Comparison of ENCODE assay signal across 9 mouse cellular contexts in genomic region chr19:42151990-42152389, GRCm38 (mm10). TPM values are rescaled to one million over a fixed set of nuclear protein-coding genes. Genes with fewer than 3 reads are reported as not detected.
DNase-seq lines count a peak whose midpoint lies in the region; ATAC-seq and TF ChIP-seq lines count a peak whose summit lies in the region.
"Had no signal": no experiment of that assay in that cellular context is flagged by ENCODE, and none has a peak within 500 bp of the region (broad histone marks: within the 10 kb centered on the region; RNA-seq: fewer than 3 reads in every experiment).

No protein-coding gene starts in this region.

- DNase-seq in B cell, adult 2 months: peak; percentile 82 to 83
- DNase-seq in adrenal gland, postnatal 10 days: peak; percentile 93
- peak; percentile 86 for DNase-seq in embryonic facial prominence, embryonic 10.5 days (ENCODE audit: low spot score)
- DNase-seq in heart, adult 18-20 months: peak; percentile 91 to 93
- DNase-seq in kidney, postnatal 10 days: peak; percentile 92
- peak; percentile 80 for DNase-seq in liver, adult 2 months (ENCODE audit: extremely low read depth, low read depth, low spot score)
- DNase-seq in neural tube, embryonic 11.5 days (ENCODE audit: low spot score): peak; percentile 85

- no peak overlapping the region for H3K27ac ChIP-seq in embryonic facial prominence, embryonic 10.5 days (replicated peaks)
- H3K27ac ChIP-seq in liver, adult 2 months (replicated peaks; ENCODE audit: insufficient read depth, low read depth, low read length): no peak overlapping the region
- H3K27ac ChIP-seq in neural tube, embryonic 11.5 days (ENCODE audit: low read depth, low read length): no peak overlapping the region
- no peak overlapping the region; the same call in 1 of the 2 replicates for H3K27ac ChIP-seq in testis, adult 2 months (ENCODE audit: control insufficient read depth, insufficient read depth, low read depth, low read length)
- H3K27ac ChIP-seq: embryonic facial prominence, embryonic 12.5 days had no signal

- no peak overlapping the region for H3K4me2 ChIP-seq in neural tube, embryonic 11.5 days (ENCODE audit: low read depth)
- H3K4me2 ChIP-seq: embryonic facial prominence, embryonic 12.5 days had no signal

- H3K27me3 ChIP-seq in embryonic facial prominence, embryonic 10.5 days (replicated peaks; ENCODE audit: low read depth, poor library complexity, severe bottlenecking): peaks cover 25% of the 10 kb centered on the region
- H3K27me3 ChIP-seq in liver, adult 2 months (ENCODE audit: control insufficient read depth, insufficient read depth, low read length): no peaks in the 10 kb centered on the region
- H3K27me3 ChIP-seq in neural tube, embryonic 11.5 days (ENCODE audit: control insufficient read depth, insufficient read depth, low read length): peaks cover 8% of the 10 kb centered on the region
- no peaks in the 10 kb centered on the region; the same call in 1 of the 2 replicates for H3K27me3 ChIP-seq in testis, adult 2 months (ENCODE audit: control insufficient read depth, insufficient read depth, low read length)
- H3K27me3 ChIP-seq: embryonic facial prominence, embryonic 12.5 days had no signal

- ATAC-seq in neural tube, embryonic 11.5 days (ENCODE audit: insufficient read depth, low FRiP score, low TSS enrichment): peak; percentile 50; the same call in 1 of the 2 replicates

- no peak overlapping the region for H3K4me3 ChIP-seq in embryonic facial prominence, embryonic 10.5 days
- H3K4me3 ChIP-seq in liver, adult 2 months (ENCODE audit: insufficient read depth, low read depth, low read length): no peak overlapping the region
- no peak overlapping the region for H3K4me3 ChIP-seq in neural tube, embryonic 11.5 days (ENCODE audit: low read depth, low read length)
- H3K4me3 ChIP-seq in testis, adult 2 months (ENCODE audit: control insufficient read depth, low read depth, low read length): no peak overlapping the region
- H3K4me3 ChIP-seq: embryonic facial prominence, embryonic 12.5 days had no signal

- no peaks in the 10 kb centered on the region for H3K36me3 ChIP-seq in embryonic facial prominence, embryonic 10.5 days (replicated peaks)
- no peaks in the 10 kb centered on the region for H3K36me3 ChIP-seq in liver, adult 2 months (ENCODE audit: control insufficient read depth, insufficient read depth, low read length)
- H3K36me3 ChIP-seq in neural tube, embryonic 11.5 days (ENCODE audit: control insufficient read depth, insufficient read depth, low read length): no peaks in the 10 kb centered on the region
- no peaks in the 10 kb centered on the region for H3K36me3 ChIP-seq in testis, adult 2 months (ENCODE audit: control insufficient read depth, insufficient read depth, low read length)

- TF ChIP-seq CTCF in liver, adult 2 months (IDR thresholded peaks at IDR 0.05; ENCODE audit: low read depth, low read length): peak; percentile 90
- peak; percentile 82 for TF ChIP-seq CTCF in testis, adult 2 months (IDR thresholded peaks at IDR 0.05; ENCODE audit: control insufficient read depth, insufficient read depth, insufficient replicate concordance, low read depth, low read length)

- peaks cover 35% of the 10 kb centered on the region for H3K4me1 ChIP-seq in embryonic facial prominence, embryonic 10.5 days
- H3K4me1 ChIP-seq in liver, adult 2 months (ENCODE audit: control insufficient read depth, insufficient read depth, low read length): peaks cover 28% of the 10 kb centered on the region
- peaks cover 6% of the 10 kb centered on the region; the same call in 1 of the 2 replicates for H3K4me1 ChIP-seq in neural tube, embryonic 11.5 days (ENCODE audit: control insufficient read depth, insufficient read depth, low read length)
- H3K4me1 ChIP-seq in testis, adult 2 months (ENCODE audit: control insufficient read depth, insufficient read depth, low read length): peaks cover 25% of the 10 kb centered on the region

- WGBS in embryonic facial prominence, embryonic 10.5 days: 9% methylated on average over 6 of the region's 6 CpGs
- 7% methylated on average over 6 of the region's 6 CpGs for WGBS in liver, adult 2 months
- 7% methylated on average over 6 of the region's 6 CpGs for WGBS in neural tube, embryonic 11.5 days

- H3K79me2 ChIP-seq in liver, adult 2 months (ENCODE audit: control insufficient read depth, insufficient read depth, low read length): no peaks in the 10 kb centered on the region

- no peak overlapping the region for H3K9ac ChIP-seq in liver, adult 2 months (ENCODE audit: low read depth, low read length)
- no peak overlapping the region for H3K9ac ChIP-seq in neural tube, embryonic 11.5 days (ENCODE audit: low read length)
- H3K9ac ChIP-seq: embryonic facial prominence, embryonic 12.5 days had no signal

- no peaks in the 10 kb centered on the region for H3K9me3 ChIP-seq in embryonic facial prominence, embryonic 10.5 days
- no peaks in the 10 kb centered on the region for H3K9me3 ChIP-seq in neural tube, embryonic 11.5 days (ENCODE audit: control insufficient read depth, low read length)
- H3K9me3 ChIP-seq: embryonic facial prominence, embryonic 12.5 days had no signal

- TF ChIP-seq POLR2A in liver, adult 2 months (IDR thresholded peaks at IDR 0.05; ENCODE audit: extremely low read depth, insufficient read depth, low read length): no peak
- no peak for TF ChIP-seq POLR2A in testis, adult 2 months (IDR thresholded peaks at IDR 0.05; ENCODE audit: control insufficient read depth, low read depth, low read length)

RNA-seq across cellular contexts. Expression of gene Marveld1, which starts 4.8 kb away (rescaled TPM):
- 10 to 100 TPM; 42.0 to 46.4 TPM for total RNA-seq in adrenal gland, postnatal 10 days (2021)
- polyA plus RNA-seq in embryonic facial prominence, embryonic 10.5 days (2016; fragmentation: Nextera tagmentation; extraction: Ambion mirVana): 3.9 and 4.0 TPM in 2 replicates
- total RNA-seq in heart, adult 18-20 months (2021): 10 to 100 TPM; 19.1 to 21.1 TPM
- 11.9 and 12.1 TPM in 2 replicates for total RNA-seq in liver, adult 2 months (2014; rRNA removed)
- polyA plus RNA-seq in liver, adult 2 months (2012; rRNA removed): 25.7 and 29.8 TPM in 2 replicates
- 9.2 and 10.1 TPM in 2 replicates for polyA plus RNA-seq in neural tube, embryonic 11.5 days (2014; fragmentation: Nextera tagmentation; extraction: Ambion mirVana)
- 5.5 and 5.9 TPM in 2 replicates for polyA plus RNA-seq in testis, adult 2 months (2012; rRNA removed)

RNA-seq across cellular contexts. Expression of gene Zfyve27, which starts 11.8 kb away (rescaled TPM):
- total RNA-seq in adrenal gland, postnatal 10 days (2021): 10 to 100 TPM; 36.9 to 52.9 TPM
- polyA plus RNA-seq in embryonic facial prominence, embryonic 10.5 days (2016; fragmentation: Nextera tagmentation; extraction: Ambion mirVana): 32.0 and 33.0 TPM in 2 replicates
- total RNA-seq in heart, adult 18-20 months (2021): 10 to 100 TPM; 17.3 to 21.3 TPM
- total RNA-seq in liver, adult 2 months (2014; rRNA removed): 11.1 and 13.4 TPM in 2 replicates
- polyA plus RNA-seq in liver, adult 2 months (2012; rRNA removed): 14.1 and 22.0 TPM in 2 replicates
- polyA plus RNA-seq in neural tube, embryonic 11.5 days (2014; fragmentation: Nextera tagmentation; extraction: Ambion mirVana): 21.1 and 23.7 TPM in 2 replicates
- polyA plus RNA-seq in testis, adult 2 months (2012; rRNA removed): 57.8 and 60.3 TPM in 2 replicates

RNA-seq across cellular contexts. Expression of gene Avpi1, which starts 23.1 kb away (rescaled TPM):
- 10 to 100 TPM; 15.9 to 33.2 TPM for total RNA-seq in adrenal gland, postnatal 10 days (2021)
- 23.5 and 24.5 TPM in 2 replicates for polyA plus RNA-seq in embryonic facial prominence, embryonic 10.5 days (2016; fragmentation: Nextera tagmentation; extraction: Ambion mirVana)
- total RNA-seq in heart, adult 18-20 months (2021): 10 to 100 TPM; 10.1 to 12.4 TPM
- 49.0 and 53.6 TPM in 2 replicates for total RNA-seq in liver, adult 2 months (2014; rRNA removed)
- 35.9 and 38.2 TPM in 2 replicates for polyA plus RNA-seq in liver, adult 2 months (2012; rRNA removed)
- polyA plus RNA-seq in neural tube, embryonic 11.5 days (2014; fragmentation: Nextera tagmentation; extraction: Ambion mirVana): 13.0 and 13.6 TPM in 2 replicates
- polyA plus RNA-seq in testis, adult 2 months (2012; rRNA removed): 8.4 and 10.8 TPM in 2 replicates

RNA-seq across cellular contexts. Expression of gene Sfrp5, which starts 50.1 kb away (rescaled TPM):
- 1 to 10 TPM; 5.1 to 6.2 TPM for total RNA-seq in adrenal gland, postnatal 10 days (2021)
- polyA plus RNA-seq in embryonic facial prominence, embryonic 10.5 days (2016; fragmentation: Nextera tagmentation; extraction: Ambion mirVana): 0.58 and 0.72 TPM in 2 replicates
- total RNA-seq in heart, adult 18-20 months (2021): 1 to 10 TPM; 5.6 to 5.8 TPM
- total RNA-seq in liver, adult 2 months (2014; rRNA removed): not detected in 2 replicates
- 0.12 TPM in 1 of 2 replicates, not detected in the other for polyA plus RNA-seq in liver, adult 2 months (2012; rRNA removed)
- 3.3 and 4.1 TPM in 2 replicates for polyA plus RNA-seq in neural tube, embryonic 11.5 days (2014; fragmentation: Nextera tagmentation; extraction: Ambion mirVana)
- polyA plus RNA-seq in testis, adult 2 months (2012; rRNA removed): 0.10 TPM in 1 of 2 replicates, not detected in the other
